Mouse (Mus musculus) bone marrow, adult 2 months (tissue): ENCODE data around the gene Gm36079.
"Not testable (repeated sequence)": the region's sequence is repeated elsewhere in the genome, so short reads cannot be mapped to it uniquely, and the experiment has no call there.

Experiments used
- CTCF ChIP-seq: fragments of 200-500 bp; IDR thresholded peaks from 2 replicates; pipeline ENCODE4 v1.5.1; 2011; ENCODE audit warnings: low read length, control low read depth; ENCODE audit not compliant: control insufficient read depth, insufficient read depth
- POLR2A ChIP-seq: fragments of 200-500 bp; IDR thresholded peaks from 2 replicates; pipeline ENCODE4 v1.6.1; 2011; ENCODE audit warnings: low read depth, mild to moderate bottlenecking, control low read depth, low read length, borderline replicate concordance; ENCODE audit not compliant: control insufficient read depth

GRCm38 (mm10) chr13:120041145-120041544 is 14.3 kb upstream of the Gm36079 start:
- TF ChIP-seq POLR2A, CTCF: not testable (repeated sequence)
